Mouse (Mus musculus) MEL (cell line): Measurements from ENCODE around the gene Dnaaf3. TPM values are rescaled to one million over a fixed set of nuclear protein-coding genes. Genes with fewer than 3 reads are reported as not detected.

Source experiments
- DNase-seq: peaks from one replicate; pipeline ENCODE4 v3.0.0; 2011; ENCODE audit warnings: low read depth, low spot score
- H3K27ac ChIP-seq: 2 replicates; pipeline ENCODE4 v1.5.1; 2012; ENCODE audit warnings: low read depth, mild to moderate bottlenecking, control low read depth, low read length, moderate library complexity; ENCODE audit not compliant: control insufficient read depth
- H3K27me3 ChIP-seq, 2 experiments: fragments of 150-350 bp in 1 of 2; sonication (generic) in 1 of 2; 2 replicates each; pipeline ENCODE4 v1.6.1; 2012; ENCODE audit warnings: low read length in 2 of 2, mild to moderate bottlenecking in 2 of 2, improper control_type of control experiment in 1 of 2, moderate library complexity in 1 of 2; ENCODE audit not compliant: insufficient read depth in 2 of 2, control insufficient read depth in 1 of 2
- H3K36me3 ChIP-seq, 2 experiments: 2 replicates each; pipeline ENCODE4 v1.6.1; 2012 to 2014; ENCODE audit warnings: low read length in 2 of 2, improper control_type of control experiment in 1 of 2, inconsistent platforms in 1 of 2, mild to moderate bottlenecking in 1 of 2; ENCODE audit not compliant: insufficient read depth in 2 of 2, control insufficient read depth in 1 of 2
- H3K4me1 ChIP-seq, 2 experiments: fragments of 150-350 bp in 1 of 2; sonication (generic) in 1 of 2; 2 replicates each; pipeline ENCODE4 v1.6.1; 2012; ENCODE audit warnings: low read length in 2 of 2, improper control_type of control experiment in 1 of 2, mild to moderate bottlenecking in 1 of 2; ENCODE audit not compliant: insufficient read depth in 2 of 2, control insufficient read depth in 1 of 2
- H3K4me3 ChIP-seq, 2 experiments: fragments of 150-350 bp in 1 of 2; sonication (generic) in 1 of 2; 2 replicates each; pipeline ENCODE4 v1.5.1; 2012; ENCODE audit warnings: low read depth in 2 of 2, low read length in 2 of 2, mild to moderate bottlenecking in 2 of 2, moderate library complexity in 2 of 2, control low read depth in 1 of 2, improper control_type of control experiment in 1 of 2; ENCODE audit not compliant: control insufficient read depth in 1 of 2, insufficient read depth in 1 of 2
- H3K79me2 ChIP-seq: 2 replicates; pipeline ENCODE4 v1.6.1; 2012; ENCODE audit warnings: mild to moderate bottlenecking, low read length, moderate library complexity; ENCODE audit not compliant: control insufficient read depth, poor library complexity, insufficient read depth
- H3K9ac ChIP-seq: 2 replicates; pipeline ENCODE4 v1.6.1; 2012; ENCODE audit warnings: low read depth, mild to moderate bottlenecking, control low read depth, low read length, moderate library complexity; ENCODE audit not compliant: control insufficient read depth, poor library complexity, severe bottlenecking
- H3K9me3 ChIP-seq: fragments of 150-350 bp; sonication (generic); replicated peaks from 2 replicates; pipeline ENCODE4 v1.6.1; 2012; ENCODE audit warnings: mild to moderate bottlenecking, low read length, improper control_type of control experiment, moderate library complexity; ENCODE audit not compliant: insufficient read depth
- BHLHE40 ChIP-seq: IDR thresholded peaks from 2 replicates; pipeline ENCODE4 v1.6.1; 2012; ENCODE audit warnings: low read depth, mild to moderate bottlenecking, inconsistent platforms, low read length, improper control_type of control experiment, borderline replicate concordance
- CHD2 ChIP-seq: IDR thresholded peaks from 2 replicates; pipeline ENCODE4 v1.6.1; 2011; ENCODE audit warnings: low read length, improper control_type of control experiment
- E2F4 ChIP-seq: IDR thresholded peaks from 2 replicates; pipeline ENCODE4 v1.6.1; 2011; ENCODE audit warnings: low read depth, low read length, improper control_type of control experiment, borderline replicate concordance
- EP300 ChIP-seq, 2 experiments: IDR thresholded peaks; 2 replicates each; pipeline ENCODE4 v1.6.1; 2011; ENCODE audit warnings: improper control_type of control experiment in 2 of 2, low read length in 2 of 2, low read depth in 1 of 2, mild to moderate bottlenecking in 1 of 2
- GATA1 ChIP-seq: IDR thresholded peaks from 2 replicates; pipeline ENCODE4 v1.6.1; 2011; ENCODE audit warnings: low read depth, low read length, improper control_type of control experiment
- HCFC1 ChIP-seq: IDR thresholded peaks from 2 replicates; pipeline ENCODE4 v1.6.1; 2012; ENCODE audit warnings: low read depth, mild to moderate bottlenecking, inconsistent platforms, low read length, improper control_type of control experiment, moderate library complexity
- JUND ChIP-seq: IDR thresholded peaks from 2 replicates; pipeline ENCODE4 v1.6.1; 2011; ENCODE audit warnings: low read depth, mild to moderate bottlenecking, improper control_type of control experiment, low read length
- MAFK ChIP-seq: IDR thresholded peaks from 2 replicates; pipeline ENCODE4 v1.6.1; 2011; ENCODE audit warnings: low read depth, mild to moderate bottlenecking, low read length, improper control_type of control experiment, borderline replicate concordance
- MEF2A ChIP-seq: IDR thresholded peaks from 2 replicates; pipeline ENCODE4 v1.6.1; 2014; ENCODE audit warnings: low read depth, mild to moderate bottlenecking, inconsistent platforms, low read length, improper control_type of control experiment; ENCODE audit not compliant: poor library complexity, insufficient replicate concordance, severe bottlenecking; ENCODE audit errors: extremely low read depth
- MYB ChIP-seq: IDR thresholded peaks from 2 replicates; pipeline ENCODE4 v1.6.1; 2011; ENCODE audit warnings: mild to moderate bottlenecking, low read depth, low read length, improper control_type of control experiment
- MYC ChIP-seq: IDR thresholded peaks from 2 replicates; pipeline ENCODE4 v1.6.1; 2011; ENCODE audit warnings: low read depth, mild to moderate bottlenecking, low read length, improper control_type of control experiment, moderate library complexity
- RCOR1 ChIP-seq: IDR thresholded peaks from 2 replicates; pipeline ENCODE4 v1.6.1; 2012; ENCODE audit warnings: low read depth, mild to moderate bottlenecking, inconsistent platforms, low read length, improper control_type of control experiment
- SMC3 ChIP-seq: IDR thresholded peaks from 2 replicates; pipeline ENCODE4 v1.6.1; 2011; ENCODE audit warnings: low read depth, low read length, improper control_type of control experiment
- TAL1 ChIP-seq: IDR thresholded peaks from 2 replicates; pipeline ENCODE4 v1.6.1; 2012; ENCODE audit warnings: mild to moderate bottlenecking, inconsistent platforms, low read length, moderate library complexity, mixed read lengths
- TBP ChIP-seq: IDR thresholded peaks from 2 replicates; pipeline ENCODE4 v1.8.0; 2011; ENCODE audit warnings: low read depth, low read length, improper control_type of control experiment
- UBTF ChIP-seq: IDR thresholded peaks from 2 replicates; pipeline ENCODE4 v1.6.1; 2012; ENCODE audit warnings: low read depth, mild to moderate bottlenecking, inconsistent platforms, low read length, improper control_type of control experiment, moderate library complexity, borderline replicate concordance; ENCODE audit not compliant: insufficient read depth
- ZC3H11A ChIP-seq: IDR thresholded peaks from 2 replicates; pipeline ENCODE4 v1.6.1; 2012; ENCODE audit warnings: low read depth, mild to moderate bottlenecking, inconsistent platforms, low read length, improper control_type of control experiment
- ZKSCAN1 ChIP-seq: IDR thresholded peaks from 2 replicates; pipeline ENCODE4 v1.6.1; 2012; ENCODE audit warnings: low read depth, mild to moderate bottlenecking, inconsistent platforms, low read length, improper control_type of control experiment, moderate library complexity
- ZNF384 ChIP-seq: IDR thresholded peaks from 2 replicates; pipeline ENCODE4 v1.6.1; 2012; ENCODE audit warnings: low read depth, mild to moderate bottlenecking, inconsistent platforms, low read length, improper control_type of control experiment
- polyA plus RNA-seq, 2 experiments: library from polyadenylated mRNA; stranded (reverse) in 1 of 2; unstranded in 1 of 2; fragments of >175 nt in 1 of 2; fragments of >200 nt in 1 of 2; gene quantifications; 2 replicates each; pipeline versions ENCODE4 v1.2.1 to v1.2.4; 2012; ENCODE audit warnings: low replicate concordance in 2 of 2, low read depth in 1 of 2; ENCODE audit not compliant: insufficient read length in 2 of 2, insufficient read depth in 1 of 2, missing spikeins in 1 of 2
- total RNA-seq: library from RNA; depleted of rRNA; stranded (reverse); fragments of 300-350 nt; gene quantifications from 2 replicates; pipeline ENCODE4 v1.2.3, GENCODE M21; 2012

Gene Dnaaf3
- total and polyA plus RNA-seq, 3 experiments, result 0.73 to 2.9 TPM; not detected in 1

DNA sequence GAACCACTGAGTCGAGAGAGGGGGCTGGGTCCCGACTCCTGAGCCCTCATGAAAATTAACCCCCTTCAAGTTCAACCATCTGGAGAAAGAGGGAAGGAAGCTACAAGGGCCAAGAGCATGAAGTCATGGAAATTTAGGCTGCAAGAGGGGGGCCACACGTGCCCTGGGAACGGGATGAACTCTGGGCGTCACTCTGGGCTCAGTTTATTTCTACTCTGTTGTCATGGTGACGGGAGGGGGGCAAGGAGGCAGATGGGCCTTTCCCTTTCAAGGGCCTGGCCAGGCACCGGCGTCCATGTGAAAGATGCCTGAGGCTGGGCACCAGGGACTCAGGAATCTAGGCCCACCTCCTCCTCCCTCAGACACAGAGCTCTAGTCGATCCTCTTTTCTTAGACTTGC, 34.0 kb downstream of the Dnaaf3 start:
- Histone ChIP-seq H3K4me3 (no peak overlapping the region), H3K27ac (no peak overlapping the region), H3K27me3 (no peaks in the 10 kb centered on the region), H3K79me2 (peaks cover 59% of the 10 kb centered on the region), H3K4me1 (peaks cover 2 to 31% of the 10 kb centered on the region in 2 experiments), H3K36me3 (peaks cover 8 to 34% of the 10 kb centered on the region in 2 experiments), H3K9ac (no peak overlapping the region), H3K9me3 (no peaks in the 10 kb centered on the region)
- DNase-seq, result no peak
- TF ChIP-seq MYC, result no peak
- TF ChIP-seq MEF2A, result no peak
- no peak for TF ChIP-seq E2F4
- no peak for TF ChIP-seq UBTF
- TF ChIP-seq, all 39 proteins: peak for 0

DNA sequence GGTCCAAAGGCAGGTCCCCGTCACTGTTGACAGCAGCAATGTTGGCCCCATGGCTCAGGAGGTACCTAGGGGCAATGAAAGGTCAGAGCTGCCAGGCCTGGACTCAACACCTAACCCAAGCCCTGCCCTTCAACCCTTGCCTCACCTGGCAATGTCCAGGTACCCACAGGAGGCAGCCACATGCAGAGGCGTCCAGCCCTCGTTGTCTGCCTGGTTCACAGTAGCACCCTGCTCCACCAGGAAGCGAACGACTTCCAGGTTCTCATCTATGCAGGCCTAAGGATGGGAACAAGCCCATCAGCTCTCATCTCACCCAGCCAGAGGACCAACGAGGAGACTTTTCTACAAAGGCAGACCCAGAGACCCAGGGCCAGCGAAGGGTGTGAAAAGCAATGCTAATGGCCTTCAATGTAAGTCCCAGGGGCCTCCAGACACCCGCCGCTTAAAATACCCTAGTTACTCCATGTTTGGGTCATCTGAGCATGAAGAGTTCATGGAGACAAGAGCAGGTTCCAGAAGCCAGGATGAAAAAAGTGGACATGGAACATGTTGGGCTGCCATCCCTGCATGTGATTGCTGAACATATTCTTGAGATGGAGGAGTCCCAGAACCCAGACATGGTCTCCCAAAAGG, 34.9 kb downstream of the Dnaaf3 start:
- H3K9ac ChIP-seq, result no peak overlapping the region
- H3K9me3 ChIP-seq, result no peaks in the 10 kb centered on the region
- H3K79me2 ChIP-seq, result peaks cover 60% of the 10 kb centered on the region
- DNase-seq, result no peak
- H3K4me3 ChIP-seq, result no peak overlapping the region
- no peak overlapping the region for H3K27ac ChIP-seq
- no peak for TF ChIP-seq ZKSCAN1
- TF ChIP-seq CHD2, result no peak
- TF ChIP-seq RCOR1, result no peak
- H3K27me3 ChIP-seq, result no peaks in the 10 kb centered on the region
- H3K36me3 ChIP-seq, result peaks cover 8 to 29% of the 10 kb centered on the region in 2 experiments
- H3K4me1 ChIP-seq, result peaks cover 0 to 34% of the 10 kb centered on the region in 2 experiments; a peak in 3 of 4 replicates

DNA sequence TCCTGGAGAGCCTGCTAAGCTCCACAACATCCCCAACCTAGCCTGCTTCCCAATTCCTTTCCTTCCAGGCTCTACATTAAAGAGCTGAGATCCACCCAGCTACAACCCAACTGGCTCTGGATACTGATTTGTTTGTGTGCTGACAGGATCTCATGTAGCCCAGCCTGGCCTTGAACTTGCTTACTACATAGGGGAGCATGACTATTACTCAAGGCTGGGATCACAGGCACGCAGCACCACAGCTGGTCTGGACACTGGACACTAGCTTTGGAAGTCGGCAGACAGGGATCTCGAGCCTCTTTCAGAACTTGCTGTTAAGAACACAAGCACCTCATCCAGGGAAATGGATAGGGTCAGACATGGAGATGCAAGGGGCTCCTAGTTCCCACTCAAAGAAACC, 35.8 kb downstream of the Dnaaf3 start:
- H3K4me1 ChIP-seq, result peaks cover 0 to 43% of the 10 kb centered on the region in 2 experiments; a peak in 3 of 4 replicates
- no peaks in the 10 kb centered on the region for H3K9me3 ChIP-seq
- no peak overlapping the region for H3K27ac ChIP-seq
- H3K27me3 ChIP-seq, result no peaks in the 10 kb centered on the region
- TF ChIP-seq BHLHE40 (no peak), SMC3 (no peak), TAL1 (no peak), EP300 (IDR thresholded peaks at IDR 0.05; ENCODE audit: low read depth in 1 of 2, low read length in 2 of 2) (no peak), MYC (no peak), ZC3H11A (no peak), GATA1 (no peak), MYB (no peak), MAFK (no peak), ZNF384 (no peak), ZKSCAN1 (no peak), HCFC1 (no peak), TBP (no peak), JUND (no peak)
- DNase-seq, result no peak
- peaks cover 10 to 33% of the 10 kb centered on the region in 2 experiments for H3K36me3 ChIP-seq
- peaks cover 57% of the 10 kb centered on the region for H3K79me2 ChIP-seq
- H3K9ac ChIP-seq, result no peak overlapping the region
- H3K4me3 ChIP-seq, result no peak overlapping the region
